Mouse (Mus musculus) liver, embryonic 14.5 days (tissue): ENCODE results near the gene Lbp. TPM values are rescaled to one million over a fixed set of nuclear protein-coding genes. Genes with fewer than 3 reads are reported as not detected.

Experiments
- ATAC-seq: fragments of 200-750 bp; cut with Nextera tagmentation; 2 replicates; pipeline ENCODE4 v1.8.0; 2017; ENCODE audit warnings: moderate number of reproducible peaks, mild to moderate bottlenecking, moderate library complexity; ENCODE audit not compliant: insufficient read depth
- DNase-seq, 3 experiments: peaks; one replicate each; pipeline ENCODE4 v3.0.0-alpha.2; 2012 to 2013; ENCODE audit warnings: low read depth in 3 of 3, low spot score in 3 of 3
- H3K27ac ChIP-seq: fragments of 300-500 bp; sonication (generic); 2 replicates; pipeline ENCODE4 v1.5.1; 2014; ENCODE audit warnings: moderate library complexity, mild to moderate bottlenecking, control low read depth, inconsistent platforms
- H3K27me3 ChIP-seq: fragments of 300-500 bp; sonication (generic); 2 replicates; pipeline ENCODE4 v1.6.1; 2014; ENCODE audit warnings: mild to moderate bottlenecking, low read length, moderate library complexity; ENCODE audit not compliant: control insufficient read depth, insufficient read depth
- H3K36me3 ChIP-seq: fragments of 300-500 bp; sonication (generic); replicated peaks from 2 replicates; pipeline ENCODE4 v1.6.1; 2014; ENCODE audit warnings: low read depth; ENCODE audit not compliant: control insufficient read depth, insufficient read depth
- H3K4me1 ChIP-seq, 2 experiments: fragments of 200-500 bp in 1 of 2; fragments of 300-500 bp in 1 of 2; sonication (generic) in 1 of 2; replicated peaks; 2 replicates each; pipeline ENCODE4 v1.6.1; 2012 to 2014; ENCODE audit warnings: antibody characterized with exemption in 1 of 2, inconsistent platforms in 1 of 2, low read length in 1 of 2; ENCODE audit not compliant: control insufficient read depth in 2 of 2, insufficient read depth in 2 of 2
- H3K4me2 ChIP-seq: fragments of 300-500 bp; sonication (generic); 2 replicates; pipeline ENCODE4 v1.6.1; 2014; ENCODE audit warnings: low read depth, mild to moderate bottlenecking, control low read depth, moderate library complexity
- H3K4me3 ChIP-seq, 2 experiments: fragments of 200-500 bp in 1 of 2; fragments of 300-500 bp in 1 of 2; sonication (generic) in 1 of 2; 2 replicates each; pipeline ENCODE4 v1.5.1; 2012 to 2014; ENCODE audit warnings: low read depth in 2 of 2, low read length in 2 of 2, mild to moderate bottlenecking in 2 of 2, control low read depth in 1 of 2, inconsistent platforms in 1 of 2, moderate library complexity in 1 of 2; ENCODE audit not compliant: insufficient read depth in 1 of 2
- H3K9ac ChIP-seq: fragments of 300-500 bp; sonication (generic); replicated peaks from 2 replicates; pipeline ENCODE4 v1.6.1; 2014; ENCODE audit warnings: mild to moderate bottlenecking, control low read depth, moderate library complexity
- H3K9me3 ChIP-seq: fragments of 300-500 bp; sonication (generic); 2 replicates; pipeline ENCODE4 v1.6.1; 2016; ENCODE audit warnings: low read length, mixed read lengths; ENCODE audit not compliant: control insufficient read depth
- CTCF ChIP-seq: IDR thresholded peaks from 2 replicates; pipeline ENCODE4 v1.5.1; 2016; ENCODE audit warnings: antibody characterized with exemption, low read depth, control low read depth
- EP300 ChIP-seq: IDR thresholded peaks from 2 replicates; pipeline ENCODE4 v1.6.1; 2016; ENCODE audit warnings: antibody characterized with exemption, low read depth
- WGBS: fragments of 180-500 bp; shearing (Covaris S2); extraction: QIAGEN DNeasy Blood & Tissue Kit; methylation state at CpG from one replicate; pipeline ENCODE4 v1.1.7; 2014; ENCODE audit not compliant: insufficient replicate concordance; 5-methylcytosine and 5-hydroxymethylcytosine counted together
- polyA plus RNA-seq, 2 experiments: library from polyadenylated mRNA; depleted of rRNA in 1 of 2; stranded (reverse) in 1 of 2; unstranded in 1 of 2; fragments of >200 nt; fragmentation: Nextera tagmentation in 1 of 2; extraction: Ambion mirVana in 1 of 2; gene quantifications; 2 replicates each; pipeline versions ENCODE4 v1.2.1 to v1.2.3; 2012 to 2014

The Lbp gene
- polyA plus RNA-seq (2012; rRNA removed) (22.9 and 26.4 TPM in 2 replicates), polyA plus RNA-seq (2014; fragmentation: Nextera tagmentation; extraction: Ambion mirVana) (31.6 and 33.5 TPM in 2 replicates)

- 19% methylated on average over 13 of the region's 13 CpGs for WGBS
- no peak within 1 kb of the TSS for H3K9ac ChIP-seq
Observed at GRCm38 (mm10) chr2:158305948-158306695, at the start of gene Lbp. Gene Lbp (plus strand): TSS chr2:158306493.

GRCm38 (mm10) chr2:158256894-158257293, 49.4 kb upstream of the Lbp start:
- WGBS: 27% methylated on average over 5 of the region's 5 CpGs
- H3K9me3 ChIP-seq: no peaks in the 10 kb centered on the region
- no peak overlapping the region for H3K4me2 ChIP-seq
- DNase-seq (no peak), ATAC-seq (no peak)
- TF ChIP-seq EP300 (no peak), CTCF (no peak)
- H3K27me3 ChIP-seq: no peaks in the 10 kb centered on the region
- no peak overlapping the region for H3K9ac ChIP-seq
- H3K4me3 ChIP-seq: no peak overlapping the region
- H3K36me3 ChIP-seq: no peaks in the 10 kb centered on the region
- H3K27ac ChIP-seq: no peak overlapping the region
- H3K4me1 ChIP-seq: no peaks in the 10 kb centered on the region

More at GRCm38 (mm10) chr2:158305948-158306695, at the start of gene Lbp:
- Histone ChIP-seq H3K36me3 (no peaks in the 10 kb centered on the region), H3K27ac (no peak within 1 kb of the TSS; the same call in 1 of the 2 replicates), H3K4me2 (peak within 1 kb of the TSS; percentile 43), H3K27me3 (no peaks in the 10 kb centered on the region), H3K4me3 (peak within 1 kb of the TSS; percentile 16 to 57), H3K9me3 (no peaks in the 10 kb centered on the region; the same call in 1 of the 2 replicates), H3K4me1 (peaks cover 0 to 20% of the 10 kb centered on the region in 2 experiments; a peak in 2 of 4 replicates)
- ATAC-seq: peak; percentile 82
- no peak for TF ChIP-seq CTCF
- no peak for TF ChIP-seq EP300
- peak; percentile 18 to 41 (median 37) for DNase-seq

GRCm38 (mm10) chr2:158258005-158258418, 48.3 kb upstream of the Lbp start, which contains the start of gene Bpi:
Gene Bpi (plus strand): TSS chr2:158258094.
- WGBS: 28% methylated on average over 18 of the region's 18 CpGs
- Histone ChIP-seq H3K27me3 (no peaks in the 10 kb centered on the region), H3K27ac (no peak within 1 kb of the TSS), H3K9me3 (no peaks in the 10 kb centered on the region), H3K4me3 (no peak within 1 kb of the TSS), H3K4me2 (no peak within 1 kb of the TSS), H3K36me3 (no peaks in the 10 kb centered on the region), H3K9ac (no peak within 1 kb of the TSS), H3K4me1 (no peaks in the 10 kb centered on the region)
- ATAC-seq (no peak), DNase-seq (peak in 1 of 3 experiments; percentile 9)
- no peak for TF ChIP-seq CTCF
- no peak for TF ChIP-seq EP300

- Histone ChIP-seq H3K9ac (no peak overlapping the region), H3K27me3 (no peaks in the 10 kb centered on the region), H3K36me3 (no peaks in the 10 kb centered on the region), H3K27ac (no peak overlapping the region), H3K9me3 (no peaks in the 10 kb centered on the region), H3K4me2 (no peak overlapping the region), H3K4me1 (no peaks in the 10 kb centered on the region), H3K4me3 (no peak overlapping the region)
- ATAC-seq: no peak
- TF ChIP-seq EP300 (no peak), CTCF (peak; percentile 88)
- 6% methylated on average over 12 of the region's 12 CpGs for WGBS
- peak; percentile 34 to 37 (median 37) for DNase-seq
Observed at GRCm38 (mm10) chr2:158258781-158259180, 47.5 kb upstream of the Lbp start.

- Histone ChIP-seq H3K9me3 (no peaks in the 10 kb centered on the region), H3K9ac (no peak overlapping the region), H3K4me2 (no peak overlapping the region), H3K36me3 (no peaks in the 10 kb centered on the region), H3K27ac (no peak overlapping the region), H3K4me1 (no peaks in the 10 kb centered on the region), H3K27me3 (no peaks in the 10 kb centered on the region), H3K4me3 (no peak overlapping the region)
- DNase-seq: no peak
- WGBS: 62% methylated on average over 8 of the region's 8 CpGs
- TF ChIP-seq CTCF (no peak), EP300 (no peak)
- ATAC-seq: no peak
Observed at GRCm38 (mm10) chr2:158259498-158259897, 46.8 kb upstream of the Lbp start.
